Mouse (Mus musculus) embryonic facial prominence, embryonic 15.5 days (tissue): ENCODE measurements around the gene Arl5c. TPM values are rescaled to one million over a fixed set of nuclear protein-coding genes. Genes with fewer than 3 reads are reported as not detected.

Experiments used
- ATAC-seq: fragments of 200-750 bp; cut with Nextera tagmentation; 2 replicates; pipeline ENCODE4 v1.8.0; 2017; ENCODE audit warnings: low read depth, moderate TSS enrichment; ENCODE audit not compliant: insufficient number of reproducible peaks, low FRiP score, low TSS enrichment
- H3K27ac ChIP-seq: fragments of 300-500 bp; sonication (generic); replicated peaks from 2 replicates; pipeline ENCODE4 v1.5.1; 2015; ENCODE audit warnings: mild to moderate bottlenecking, inconsistent platforms
- H3K27me3 ChIP-seq: fragments of 300-500 bp; sonication (generic); 2 replicates; pipeline ENCODE4 v1.6.1; 2015; ENCODE audit warnings: inconsistent platforms
- H3K36me3 ChIP-seq: fragments of 300-500 bp; sonication (generic); 2 replicates; pipeline ENCODE4 v1.6.1; 2015; ENCODE audit warnings: mild to moderate bottlenecking, inconsistent platforms
- H3K4me1 ChIP-seq: fragments of 300-500 bp; sonication (generic); 2 replicates; pipeline ENCODE4 v1.6.1; 2015; ENCODE audit warnings: inconsistent platforms
- H3K4me2 ChIP-seq: fragments of 300-500 bp; sonication (generic); replicated peaks from 2 replicates; pipeline ENCODE4 v1.6.1; 2015; ENCODE audit warnings: mild to moderate bottlenecking, inconsistent platforms
- H3K4me3 ChIP-seq: fragments of 300-500 bp; sonication (generic); replicated peaks from 2 replicates; pipeline ENCODE4 v1.5.1; 2015; ENCODE audit warnings: mild to moderate bottlenecking, inconsistent platforms
- H3K9ac ChIP-seq: fragments of 300-500 bp; sonication (generic); 2 replicates; pipeline ENCODE4 v1.6.1; 2015; ENCODE audit warnings: inconsistent platforms
- H3K9me3 ChIP-seq: fragments of 300-500 bp; sonication (generic); replicated peaks from 2 replicates; pipeline ENCODE4 v1.6.1; 2016; ENCODE audit warnings: inconsistent platforms
- WGBS: fragments of 180-500 bp; shearing (Covaris S2); methylation state at CpG from one replicate; pipeline ENCODE4 v1.1.7; 2015; 5-methylcytosine and 5-hydroxymethylcytosine counted together
- polyA plus RNA-seq: library from polyadenylated mRNA; unstranded; fragments of >200 nt; fragmentation: Nextera tagmentation; extraction: Ambion mirVana; gene quantifications from 2 replicates; pipeline ENCODE4 v1.2.1, GENCODE M21; 2015

Gene Arl5c
- polyA plus RNA-seq, 1 experiment from 2014 or later = 14.7 TPM

DNA sequence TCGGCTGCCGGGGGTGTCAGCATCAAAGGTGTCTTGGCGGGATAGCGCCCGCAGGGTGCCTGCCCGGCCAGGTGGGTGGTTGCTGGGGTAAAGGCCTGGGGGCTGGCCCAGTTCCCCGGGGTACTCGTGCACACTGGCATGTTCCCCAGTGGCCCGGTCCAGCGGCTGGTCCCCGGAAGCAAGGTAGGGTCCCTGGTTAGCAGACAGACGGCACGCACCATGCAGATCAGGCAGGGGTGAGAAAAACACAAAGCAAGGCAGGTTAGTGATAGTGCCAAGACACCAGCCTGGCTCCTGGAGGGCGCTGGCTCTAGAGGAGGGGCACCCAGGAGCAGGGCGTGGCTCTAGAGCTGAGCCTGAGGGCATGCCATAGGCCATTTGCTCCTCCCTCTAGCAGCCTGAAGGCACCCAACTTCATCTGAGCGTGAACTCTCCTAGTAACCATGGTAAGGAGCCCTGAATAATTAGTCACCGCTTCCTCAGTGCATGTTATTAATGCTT, 7.2 kb upstream of the Arl5c start:
- H3K4me2 ChIP-seq = peak overlapping the region; percentile 13; the same call in 1 of the 2 replicates
- no peak for ATAC-seq
- no peaks in the 10 kb centered on the region for H3K9me3 ChIP-seq
- H3K36me3 ChIP-seq = peaks cover 31% of the 10 kb centered on the region; the same call in 1 of the 2 replicates
- no peak overlapping the region for H3K27ac ChIP-seq
- 49% methylated on average over 17 of the region's 17 CpGs for WGBS
- H3K9ac ChIP-seq = no peak overlapping the region
- peaks cover 4% of the 10 kb centered on the region; the same call in 1 of the 2 replicates for H3K27me3 ChIP-seq
- H3K4me1 ChIP-seq = peaks cover 38% of the 10 kb centered on the region
- no peak overlapping the region for H3K4me3 ChIP-seq

DNA sequence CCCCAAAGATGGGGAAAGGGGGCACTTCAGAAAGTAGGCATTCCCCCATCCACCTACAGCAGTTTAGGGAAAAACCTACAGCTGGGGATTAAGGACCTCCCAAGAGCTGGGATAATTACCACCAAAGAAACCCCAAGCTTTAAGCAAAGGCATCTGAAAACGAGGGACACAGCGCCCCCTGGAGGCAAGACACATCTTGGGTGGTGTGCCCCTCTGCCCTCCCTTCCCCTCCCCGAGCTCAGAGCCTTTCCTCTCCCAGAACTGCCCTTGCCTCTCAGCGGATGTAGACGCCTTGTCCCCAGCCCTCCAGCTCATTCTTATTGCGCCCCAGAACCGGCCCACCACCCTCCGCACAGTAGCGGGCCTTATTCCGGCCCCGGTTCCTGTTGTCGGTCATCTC, 6.6 kb upstream of the Arl5c start:
- H3K4me1 ChIP-seq = peaks cover 38% of the 10 kb centered on the region
- no peaks in the 10 kb centered on the region for H3K9me3 ChIP-seq
- no peak overlapping the region for H3K4me3 ChIP-seq
- peaks cover 25% of the 10 kb centered on the region; the same call in 1 of the 2 replicates for H3K36me3 ChIP-seq
- peak overlapping the region; percentile 13; the same call in 1 of the 2 replicates for H3K4me2 ChIP-seq
- H3K27ac ChIP-seq = no peak overlapping the region
- no peak for ATAC-seq
- peaks cover 4% of the 10 kb centered on the region; the same call in 1 of the 2 replicates for H3K27me3 ChIP-seq
- WGBS = 20% methylated on average over 12 of the region's 12 CpGs
- no peak overlapping the region for H3K9ac ChIP-seq

DNA sequence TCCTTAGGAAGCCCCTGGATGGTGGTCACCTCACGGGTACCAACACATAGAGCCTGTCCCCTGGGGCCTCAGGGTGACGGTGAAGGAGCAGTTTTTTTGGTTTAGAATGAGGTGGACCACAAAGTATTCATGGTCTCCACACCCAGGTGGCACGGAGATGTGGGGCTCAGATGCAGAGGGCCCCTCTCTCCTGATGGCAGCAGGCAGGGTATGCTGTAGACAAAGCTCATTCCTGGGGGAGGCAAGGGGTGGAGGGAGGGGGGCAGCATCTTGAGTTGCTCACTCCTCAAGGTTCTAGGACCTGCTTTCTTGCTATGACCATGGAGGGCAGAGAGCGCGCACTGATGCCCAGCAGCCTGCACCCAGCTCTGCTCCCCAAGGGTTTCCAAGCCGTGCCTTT, 6.0 kb upstream of the Arl5c start:
- Histone ChIP-seq H3K27me3 (peaks cover 4% of the 10 kb centered on the region; the same call in 1 of the 2 replicates), H3K36me3 (peaks cover 22% of the 10 kb centered on the region; the same call in 1 of the 2 replicates), H3K9me3 (no peaks in the 10 kb centered on the region), H3K4me3 (no peak overlapping the region), H3K4me2 (no peak overlapping the region), H3K9ac (no peak overlapping the region), H3K27ac (no peak overlapping the region), H3K4me1 (peaks cover 38% of the 10 kb centered on the region)
- WGBS = 56% methylated on average over 6 of the region's 6 CpGs
- no peak for ATAC-seq

DNA sequence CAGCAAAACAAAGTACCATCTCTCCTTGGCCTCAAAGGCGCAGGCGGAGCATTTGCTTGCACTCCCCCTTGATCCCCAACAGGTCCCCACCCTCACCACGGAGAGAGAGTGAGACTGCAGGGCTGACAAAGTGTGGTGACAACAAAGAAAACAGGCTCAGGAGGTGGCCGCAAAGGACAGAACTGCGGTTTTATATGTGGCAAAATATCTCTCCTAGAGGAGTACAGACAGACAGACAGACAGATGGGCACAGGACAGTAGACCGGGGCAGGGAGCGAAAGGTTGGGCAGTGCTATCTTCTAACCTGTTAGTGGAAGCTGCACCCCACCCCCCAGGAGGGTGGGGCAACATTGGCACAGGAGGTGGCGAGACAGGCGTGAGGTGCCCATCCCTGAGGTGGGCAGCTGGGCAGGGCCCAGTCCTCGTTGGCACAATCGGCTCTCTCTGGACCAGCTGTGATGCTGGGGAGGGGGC, 5.4 kb upstream of the Arl5c start:
- Histone ChIP-seq H3K4me1 (peaks cover 38% of the 10 kb centered on the region), H3K36me3 (peaks cover 18% of the 10 kb centered on the region; the same call in 1 of the 2 replicates), H3K27me3 (peaks cover 4% of the 10 kb centered on the region; the same call in 1 of the 2 replicates), H3K27ac (no peak overlapping the region), H3K9ac (no peak overlapping the region), H3K9me3 (no peaks in the 10 kb centered on the region), H3K4me2 (no peak overlapping the region), H3K4me3 (no peak overlapping the region)
- WGBS = 40% methylated on average over 11 of the region's 11 CpGs
- ATAC-seq = no peak

DNA sequence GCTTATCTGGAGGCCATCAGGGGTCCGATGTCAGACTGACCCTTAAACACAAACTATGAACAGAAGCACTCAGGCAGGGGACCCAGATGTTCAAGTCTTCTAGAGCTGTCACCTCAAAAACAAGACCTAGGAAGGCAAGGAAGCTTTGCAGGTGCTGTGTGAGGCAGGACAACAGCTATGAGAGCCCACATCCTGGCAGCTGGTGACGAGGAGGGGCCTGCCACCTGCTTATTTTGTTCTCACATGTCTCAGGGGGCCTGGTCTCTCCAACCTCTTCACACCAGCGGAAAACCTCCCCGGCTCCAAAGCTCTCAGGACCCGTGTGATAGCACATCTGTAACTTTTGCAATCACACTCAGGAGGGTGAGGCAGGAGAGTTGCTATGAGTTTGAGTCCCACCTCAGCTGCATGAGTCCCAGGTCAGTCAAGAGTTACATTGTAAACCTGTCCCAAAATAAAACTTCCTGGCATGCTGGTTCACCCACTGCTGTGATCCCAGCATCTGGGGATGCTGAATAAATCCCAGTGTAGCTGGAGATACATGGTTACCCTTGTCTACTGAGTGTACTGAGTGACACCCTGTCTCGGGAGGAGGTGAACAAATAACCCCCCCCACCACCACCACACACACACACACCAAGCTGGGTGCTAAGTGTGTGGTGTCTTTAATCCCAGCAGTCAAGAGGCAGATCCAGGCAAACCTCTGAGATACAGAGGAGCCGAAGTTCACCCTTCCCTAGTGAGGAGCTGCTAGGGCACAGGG, 4.6 kb upstream of the Arl5c start:
- H3K27me3 ChIP-seq = peaks cover 4% of the 10 kb centered on the region; the same call in 1 of the 2 replicates
- no peak for ATAC-seq
- peaks cover 17% of the 10 kb centered on the region; the same call in 1 of the 2 replicates for H3K36me3 ChIP-seq
- no peak overlapping the region for H3K27ac ChIP-seq
- WGBS = 43% methylated on average over 7 of the region's 7 CpGs
- no peak overlapping the region for H3K4me2 ChIP-seq
- no peaks in the 10 kb centered on the region for H3K9me3 ChIP-seq
- no peak overlapping the region for H3K4me3 ChIP-seq
- peaks cover 42% of the 10 kb centered on the region for H3K4me1 ChIP-seq
- no peak overlapping the region for H3K9ac ChIP-seq

DNA sequence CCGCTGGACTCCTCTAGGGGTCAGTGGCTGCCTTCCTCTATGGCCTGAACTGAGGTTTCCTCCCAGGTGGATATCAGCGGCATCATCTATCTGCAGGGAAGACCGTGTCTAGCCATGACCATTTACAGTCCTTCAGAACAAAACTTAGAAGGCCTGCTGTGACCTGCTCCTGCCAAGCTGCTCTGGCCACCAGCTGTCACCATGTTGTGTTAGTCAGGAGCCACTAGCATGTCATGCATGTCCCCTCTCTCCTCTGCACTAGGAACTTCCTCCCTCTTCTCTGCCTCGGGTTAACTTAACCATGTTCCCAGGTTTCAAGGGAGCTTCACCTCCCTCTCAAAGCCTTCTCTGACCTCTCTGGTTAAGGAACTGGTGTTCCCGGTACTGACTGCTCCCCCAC, 3.8 kb upstream of the Arl5c start:
- H3K4me3 ChIP-seq = no peak overlapping the region

DNA sequence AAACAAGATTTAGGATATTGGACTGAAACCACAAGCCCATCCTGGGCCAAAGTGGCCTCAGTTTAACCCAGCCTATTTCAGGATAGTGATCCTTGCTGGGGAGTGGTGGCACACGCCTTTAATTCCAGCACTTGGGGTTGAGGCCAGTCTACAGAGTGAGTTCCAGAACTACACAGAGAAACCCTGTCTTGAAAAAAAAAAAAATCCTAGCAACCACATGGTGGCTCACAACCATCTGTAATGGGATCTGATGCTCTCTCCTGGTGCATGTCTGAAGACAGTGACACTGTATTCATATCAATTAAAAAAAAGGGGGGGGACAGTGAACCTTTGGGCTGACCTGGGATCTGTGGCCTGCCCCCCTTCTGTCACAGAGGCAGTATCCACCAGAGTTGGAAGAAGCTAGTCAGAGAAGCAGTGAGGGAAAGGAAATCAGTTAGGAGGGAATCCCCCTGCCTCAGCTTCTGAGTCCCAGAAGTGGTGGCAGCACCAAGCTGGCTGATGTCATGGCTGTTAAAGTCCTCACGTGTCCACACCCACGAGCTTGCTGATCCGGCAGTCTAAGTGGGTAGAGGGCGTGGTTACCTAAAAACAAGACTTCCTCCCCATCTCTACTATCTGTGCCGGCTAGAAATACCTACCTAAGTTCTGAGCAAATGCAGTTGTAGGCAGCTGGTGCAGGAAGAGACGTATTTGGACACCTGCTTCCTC, 3.1 kb upstream of the Arl5c start:
- WGBS = 42% methylated on average over 7 of the region's 7 CpGs
- peaks cover 54% of the 10 kb centered on the region for H3K4me1 ChIP-seq

More for the DNA sequence above, 3.8 kb upstream of the Arl5c start:
- WGBS = 60% methylated on average over 5 of the region's 5 CpGs
- Histone ChIP-seq H3K36me3 (peaks cover 9% of the 10 kb centered on the region; the same call in 1 of the 2 replicates), H3K27me3 (peaks cover 4% of the 10 kb centered on the region; the same call in 1 of the 2 replicates), H3K9me3 (no peaks in the 10 kb centered on the region), H3K4me1 (peaks cover 51% of the 10 kb centered on the region), H3K9ac (no peak overlapping the region), H3K27ac (no peak overlapping the region), H3K4me2 (no peak overlapping the region)
- ATAC-seq = no peak

DNA sequence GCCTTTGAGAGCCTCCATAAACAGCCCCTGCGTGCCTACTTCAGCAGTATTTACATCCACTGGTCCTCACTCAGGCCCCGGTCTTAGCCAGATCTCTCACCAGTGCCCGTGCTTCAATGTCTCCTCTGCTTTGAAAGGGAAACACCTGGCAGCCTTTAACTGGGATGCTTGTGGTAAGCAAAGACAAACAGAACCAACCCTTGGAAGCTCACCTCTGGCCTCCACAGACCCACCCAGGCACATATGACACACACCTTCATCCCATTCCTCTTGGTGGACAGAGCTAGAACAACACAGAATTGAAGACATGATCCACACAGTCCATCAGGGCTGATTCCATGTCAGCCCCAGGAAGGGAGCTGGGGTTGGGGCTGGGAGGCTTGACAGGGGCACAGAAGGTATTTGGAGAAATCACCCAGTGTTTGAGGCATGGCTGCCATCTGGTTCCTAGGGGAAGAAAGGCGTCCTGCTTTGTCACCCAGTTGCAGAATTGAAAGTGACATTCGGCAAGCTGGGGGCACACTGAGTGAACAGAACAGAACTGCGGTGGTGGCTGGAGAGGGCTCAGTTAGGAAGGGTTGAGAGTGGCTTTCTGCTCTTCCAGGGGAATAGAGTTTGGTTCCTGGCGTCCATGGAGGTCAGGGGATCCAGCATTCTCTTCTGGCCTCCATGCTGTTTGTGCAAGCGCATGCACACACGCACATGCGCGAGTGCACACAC, 2.3 kb upstream of the Arl5c start:
- no peak for ATAC-seq

More for the DNA sequence above, 3.1 kb upstream of the Arl5c start:
- Histone ChIP-seq H3K27me3 (peaks cover 4% of the 10 kb centered on the region; the same call in 1 of the 2 replicates), H3K9me3 (no peaks in the 10 kb centered on the region), H3K4me2 (no peak overlapping the region), H3K4me3 (no peak overlapping the region), H3K36me3 (0 out of 2 replicates have a peak, but pooled peaks cover 3% of the 10 kb centered on the region), H3K27ac (no peak overlapping the region), H3K9ac (no peak overlapping the region)
- ATAC-seq = no peak

DNA sequence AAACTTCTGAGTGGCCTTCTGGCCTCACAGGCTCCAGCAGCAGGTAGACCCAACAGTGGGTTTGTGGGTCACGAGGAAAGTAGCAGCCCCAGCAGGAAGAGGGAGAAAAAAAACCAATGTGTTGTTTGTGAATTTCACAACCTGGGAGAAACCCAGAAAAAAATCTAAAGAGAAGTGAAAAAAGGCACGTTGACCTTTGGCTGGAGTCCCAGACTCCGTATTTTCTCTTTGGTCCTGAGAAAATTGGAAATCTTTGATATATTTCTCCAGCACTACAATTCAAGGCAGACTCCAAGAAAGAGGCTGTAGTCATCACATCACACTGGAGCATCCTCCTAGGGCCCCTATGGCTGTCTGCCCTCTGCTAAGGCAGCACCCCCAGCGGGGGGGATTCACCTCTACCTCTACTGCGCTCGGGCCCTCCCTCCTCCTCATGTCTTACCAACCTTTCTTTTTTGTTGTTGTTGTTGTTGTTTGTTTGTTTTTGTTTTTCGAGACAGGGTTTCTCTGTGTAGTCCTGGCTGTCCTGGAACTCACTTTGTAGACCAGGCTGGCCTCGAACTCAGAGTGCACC, 1.5 kb upstream of the Arl5c start:
- Histone ChIP-seq H3K4me2 (no peak overlapping the region), H3K4me3 (no peak overlapping the region), H3K27me3 (peaks cover 4% of the 10 kb centered on the region; the same call in 1 of the 2 replicates), H3K4me1 (peaks cover 40% of the 10 kb centered on the region), H3K36me3 (no peaks in the 10 kb centered on the region), H3K27ac (no peak overlapping the region), H3K9ac (no peak overlapping the region), H3K9me3 (no peaks in the 10 kb centered on the region)
- WGBS = 76% methylated on average over 8 of the region's 8 CpGs
- ATAC-seq = no peak

More for the DNA sequence above, 2.3 kb upstream of the Arl5c start:
- Histone ChIP-seq H3K4me3 (no peak overlapping the region), H3K36me3 (no peaks in the 10 kb centered on the region), H3K9me3 (no peaks in the 10 kb centered on the region), H3K27ac (no peak overlapping the region), H3K4me2 (no peak overlapping the region), H3K4me1 (peaks cover 47% of the 10 kb centered on the region), H3K27me3 (peaks cover 4% of the 10 kb centered on the region; the same call in 1 of the 2 replicates), H3K9ac (no peak overlapping the region)
- WGBS = 81% methylated on average over 11 of the region's 11 CpGs

DNA sequence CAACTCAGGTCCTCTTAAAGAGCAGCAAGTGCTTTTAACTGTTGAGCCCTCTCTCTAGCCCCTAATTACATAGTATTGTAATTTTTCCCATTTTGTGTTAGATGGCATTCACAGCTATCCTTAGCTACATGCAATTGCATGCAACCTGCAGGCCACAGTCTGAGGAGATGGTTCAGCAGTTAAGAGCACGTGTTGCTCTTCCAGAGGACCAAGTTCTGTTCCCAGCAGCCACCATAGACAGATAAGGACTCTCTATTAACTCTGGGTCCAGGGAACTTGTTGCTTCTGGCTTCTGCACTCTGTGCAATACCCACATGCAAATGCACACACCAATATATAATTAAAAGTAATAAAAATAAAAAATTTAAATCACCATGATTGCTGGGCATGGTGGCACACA, 710 bp upstream of the Arl5c start:
- H3K36me3 ChIP-seq = no peaks in the 10 kb centered on the region
- no peak overlapping the region for H3K4me2 ChIP-seq
- ATAC-seq = no peak
- H3K4me1 ChIP-seq = peaks cover 33% of the 10 kb centered on the region
- peaks cover 3% of the 10 kb centered on the region; the same call in 1 of the 2 replicates for H3K27me3 ChIP-seq
- no peak overlapping the region for H3K4me3 ChIP-seq
- no peak overlapping the region for H3K27ac ChIP-seq
- H3K9ac ChIP-seq = no peak overlapping the region
- WGBS = 73% methylated on average over 1 of the region's 1 CpGs
- H3K9me3 ChIP-seq = no peaks in the 10 kb centered on the region
